Mouse (Mus musculus) CD4-positive, CD25-positive, alpha-beta regulatory T cell, adult 4 months (primary cell): ENCODE measurements around the gene Nae1. TPM values are rescaled to one million over a fixed set of nuclear protein-coding genes. Genes with fewer than 3 reads are reported as not detected.

Experiments
- ATAC-seq: one replicate; pipeline ENCODE4 v1.8.0; 2017
- polyA plus RNA-seq, 2 experiments: library from polyadenylated mRNA; unstranded; fragments of 100-300 nt; shearing (Covaris generic); gene quantifications; one replicate each; pipeline ENCODE4 v1.2.1; 2017

Nae1 gene
- polyA plus RNA-seq, 2 experiments from 2014 or later, result 80.6 to 94.4 TPM

DNA sequence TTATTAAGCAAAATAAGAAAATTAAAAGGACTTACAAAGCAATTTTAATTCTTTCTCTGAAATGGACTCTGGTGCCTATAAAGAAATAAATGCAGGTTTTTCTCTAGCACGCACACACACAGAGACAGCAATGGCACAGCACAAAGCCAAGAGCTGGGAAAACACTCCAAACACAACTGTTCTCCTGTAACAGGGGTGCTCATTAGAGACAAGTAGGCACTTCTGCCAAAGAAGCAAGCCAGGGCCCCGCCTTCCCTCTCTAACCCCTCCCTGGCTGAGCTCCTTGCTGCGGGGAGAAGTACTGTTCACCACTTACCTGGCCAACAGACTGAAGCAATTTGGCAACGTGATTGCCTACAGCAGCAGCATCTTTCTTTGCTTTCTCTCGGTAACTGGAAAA, 16.6 kb downstream of the Nae1 start:
- ATAC-seq, result no peak

DNA sequence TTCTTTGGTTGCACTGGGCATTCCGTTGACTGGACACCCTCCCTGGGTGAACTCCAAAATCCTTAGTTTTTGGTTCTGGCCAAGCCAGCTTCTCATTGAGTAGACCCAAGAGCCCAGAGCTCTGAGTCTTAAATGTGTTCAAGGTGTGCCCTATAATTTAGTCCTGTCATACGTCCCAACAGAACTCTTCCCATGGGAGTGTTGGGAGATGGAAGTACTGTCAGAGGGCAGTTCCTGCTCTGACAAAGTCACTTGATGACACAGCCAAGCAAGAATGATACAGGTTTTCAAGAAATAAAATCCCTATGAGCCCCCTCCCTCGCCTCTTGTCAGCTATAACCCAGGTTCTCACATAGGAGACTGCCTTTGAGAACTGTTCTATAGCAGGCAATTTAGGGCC, 24.3 kb downstream of the Nae1 start:
- no peak for ATAC-seq

DNA sequence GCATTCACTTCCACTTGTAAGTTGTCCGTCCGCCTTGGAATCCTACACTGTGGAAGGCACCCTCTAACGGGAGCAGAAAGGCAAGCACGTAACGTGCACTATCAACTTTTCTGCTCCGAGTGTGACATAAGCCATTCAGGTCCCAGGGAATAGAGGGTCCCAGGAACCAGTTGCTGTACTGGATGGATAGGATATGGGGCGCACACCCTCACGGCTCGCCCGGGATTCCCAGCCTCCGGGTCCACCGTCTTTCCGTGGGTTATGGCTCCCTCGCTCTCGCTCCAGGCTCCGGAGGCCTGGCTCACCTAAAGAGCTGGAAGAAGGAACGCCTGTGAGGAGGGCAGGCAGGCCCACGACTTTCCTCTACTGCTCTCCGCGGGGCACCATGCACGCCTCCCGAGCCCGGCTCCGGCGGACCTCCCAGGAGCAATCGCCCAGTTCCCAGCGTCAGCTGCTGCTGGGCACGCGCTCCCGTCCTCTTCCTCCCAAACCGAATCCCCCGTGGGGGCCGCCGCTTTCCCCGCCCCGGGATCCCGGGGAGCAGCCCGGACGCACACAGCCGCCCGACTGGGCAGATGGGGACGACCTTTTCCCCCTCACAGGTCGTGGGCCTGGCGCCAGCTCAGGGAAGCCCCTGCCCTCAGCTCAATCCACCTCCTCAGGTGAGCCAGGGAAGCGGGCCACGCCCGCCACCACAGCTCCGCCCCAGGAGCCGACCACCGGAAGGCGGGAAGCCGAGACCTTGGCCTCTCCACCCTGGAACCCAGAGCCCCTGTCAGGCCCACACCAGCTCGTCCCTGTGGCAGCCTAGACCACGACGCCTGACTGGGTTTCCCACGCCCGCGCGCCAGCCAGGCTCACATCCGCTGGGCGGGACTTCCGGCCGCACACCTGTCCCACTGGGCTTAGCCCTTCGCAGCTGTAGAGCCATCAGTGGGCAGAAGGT, 25.1 kb downstream of the Nae1 start, which contains the start of gene Terb1:
Gene Terb1 (minus strand): TSS at position 850 of the 946 bp plus-strand sequence.
- peak; percentile 94 for ATAC-seq

DNA sequence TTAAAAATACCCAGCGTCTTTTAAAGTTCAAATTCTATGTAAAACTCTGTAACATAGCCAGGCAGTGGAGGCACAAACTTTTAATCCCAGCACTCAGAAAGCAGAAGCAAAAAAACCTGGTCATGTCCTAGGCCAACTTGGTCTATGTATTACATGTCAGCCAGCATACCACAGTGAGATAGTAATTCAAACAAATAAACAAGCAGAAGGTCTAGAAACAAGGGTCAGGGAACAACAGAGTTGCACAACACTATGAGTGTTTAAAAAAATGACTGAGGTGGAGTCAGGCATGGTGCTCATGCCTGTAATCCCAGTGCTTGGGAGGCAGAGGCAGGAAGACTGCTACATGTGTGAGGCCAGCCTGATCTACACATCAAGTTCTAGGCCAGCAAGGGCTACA, 55.3 kb downstream of the Nae1 start:
- no peak for ATAC-seq

DNA sequence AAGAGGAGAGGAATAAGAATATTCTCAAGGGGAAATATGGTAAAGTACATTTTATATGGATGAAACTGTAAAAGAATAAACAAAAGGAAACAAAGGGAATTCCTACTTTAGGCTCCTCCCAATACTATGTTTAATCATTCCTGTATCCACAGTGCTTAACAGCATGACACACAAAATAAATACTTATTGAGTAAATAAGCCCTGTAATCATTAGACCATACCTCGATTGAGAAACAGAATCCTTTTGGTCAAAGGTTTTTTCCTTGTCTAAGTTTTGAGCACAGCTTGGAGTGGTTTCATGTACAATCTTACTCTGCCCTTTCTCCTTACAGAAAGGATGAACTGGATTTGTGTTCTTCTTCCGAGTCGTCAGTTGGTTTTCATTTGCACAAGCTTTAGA, 62.0 kb downstream of the Nae1 start:
- no peak for ATAC-seq

DNA sequence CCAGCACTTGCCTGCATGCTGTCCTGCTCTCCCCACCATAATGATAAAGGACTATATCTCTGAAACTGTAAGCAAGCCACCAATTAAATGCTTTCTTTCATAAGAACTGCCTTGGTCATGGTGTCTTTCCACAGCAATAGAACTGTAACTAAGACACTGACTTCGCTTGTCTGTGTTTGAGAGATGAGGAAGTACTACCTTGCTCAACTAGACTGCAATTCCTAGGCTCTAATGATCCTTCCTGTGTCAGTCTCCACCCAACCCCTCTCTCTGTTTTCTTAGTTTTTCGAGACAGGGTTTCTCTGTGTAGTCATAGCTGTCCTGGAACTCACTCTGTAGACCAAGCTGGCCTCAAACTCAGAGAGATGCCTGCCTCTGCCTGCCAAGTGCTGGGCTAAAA, 67.0 kb downstream of the Nae1 start:
- ATAC-seq, result no peak

Other genes with a start within 250 kb of the Nae1 start
- under 1 TPM in 1 of 2 experiments, not detected in 1; 0.54 TPM for gene Cmtm2a, start 241.5 kb downstream of the Nae1 start, polyA plus RNA-seq
- gene Gm45711, start 224.6 kb downstream of the Nae1 start, polyA plus RNA-seq, result not detected
- not detected for gene Cmtm1, start 224.5 kb downstream of the Nae1 start, polyA plus RNA-seq
- not detected for gene Gm11020, start 213.1 kb downstream of the Nae1 start, polyA plus RNA-seq
- not detected for gene Cmtm2b, start 212.4 kb downstream of the Nae1 start, polyA plus RNA-seq
- 10 to 100 TPM; 17.4 to 22.8 TPM for gene Cmtm3, start 195.2 kb downstream of the Nae1 start, polyA plus RNA-seq
- gene Cmtm4, start 138.8 kb downstream of the Nae1 start, polyA plus RNA-seq, result under 1 TPM; 0.16 to 0.43 TPM
- gene Dync1li2, start 91.6 kb downstream of the Nae1 start, polyA plus RNA-seq, result 10 to 100 TPM; 28.1 to 31.0 TPM
- under 1 TPM in 1 of 2 experiments, not detected in 1; 0.42 TPM for gene Terb1, start 24.7 kb downstream of the Nae1 start, polyA plus RNA-seq
- 1 to 10 TPM; 4.5 to 7.3 TPM for gene Car7, start 52 bp upstream of the Nae1 start, polyA plus RNA-seq
- 10 to 100 TPM; 21.4 to 28.3 TPM for gene Pdp2, start 56.8 kb upstream of the Nae1 start, polyA plus RNA-seq
- not detected for gene Cdh16, start 89.8 kb upstream of the Nae1 start, polyA plus RNA-seq
- 10 to 100 TPM; 12.1 to 12.8 TPM for gene Rrad, start 96.7 kb upstream of the Nae1 start, polyA plus RNA-seq
- gene Ciao2b, start 107.3 kb upstream of the Nae1 start, polyA plus RNA-seq, result 100 to 1,000 TPM; 113 to 122 TPM
- under 1 TPM in 1 of 2 experiments, not detected in 1; 0.38 TPM for gene Ces2a, start 199.4 kb upstream of the Nae1 start, polyA plus RNA-seq